Mouse (Mus musculus): Measurements from ENCODE around the gene Nlrc5.

DNA sequence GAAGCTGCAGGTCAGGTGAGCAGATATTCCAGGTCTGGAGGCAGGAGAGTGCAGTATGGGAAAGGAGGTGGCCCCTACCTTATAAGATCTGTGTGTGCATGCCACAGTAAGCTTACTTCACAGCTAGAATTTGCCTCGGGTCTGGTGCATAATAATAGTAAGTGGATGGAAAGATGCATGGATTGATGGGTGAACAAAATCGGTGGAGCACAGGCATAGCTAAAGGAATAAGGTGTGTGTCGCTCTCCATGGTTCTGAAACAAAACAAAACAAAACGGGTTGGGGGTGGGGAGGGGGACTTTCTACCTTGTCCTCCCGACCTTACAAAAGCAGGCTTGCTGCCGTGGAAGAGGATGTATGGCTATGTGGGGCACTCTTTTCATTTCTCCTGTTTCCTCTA, 47.9 kb downstream of the Nlrc5 start:
- TF ChIP-seq CTCF (IDR thresholded peaks at IDR 0.05; ENCODE audit: insufficient read depth, low read length) = no peak
- TF ChIP-seq POLR2A (IDR thresholded peaks at IDR 0.05; ENCODE audit: borderline replicate concordance, extremely low read depth, low read depth, low read length) = no peak
